Mouse (Mus musculus): ENCODE results near the gene A530064D06Rik. TPM values are rescaled to one million over a fixed set of nuclear protein-coding genes. Genes with fewer than 3 reads are reported as not detected.

Gene A530064D06Rik
- polyA plus RNA-seq, 1 experiment from 2014 or later, result not detected

- H3K36me3 ChIP-seq (ENCODE audit: control insufficient read depth, insufficient read depth, low read length), result no peaks in the 10 kb centered on the region
- H3K4me3 ChIP-seq (ENCODE audit: low read depth, low read length), result peak overlapping the region; percentile 16
- no peak overlapping the region for H3K9ac ChIP-seq (ENCODE audit: low read depth, low read length)
- peaks cover 38% of the 10 kb centered on the region for H3K27me3 ChIP-seq (ENCODE audit: control insufficient read depth, insufficient read depth, low read length)
- ATAC-seq (replicated peaks; ENCODE audit: insufficient number of reproducible peaks, low FRiP score, low TSS enrichment), result 0 out of 2 replicates have a peak, but pooled peaks have one; percentile 39
- H3K4me2 ChIP-seq, result peak overlapping the region; percentile 45
- no peaks in the 10 kb centered on the region for H3K9me3 ChIP-seq (replicated peaks; ENCODE audit: control insufficient read depth, low read length)
- whole genome bisulfite sequencing (ENCODE audit: insufficient replicate concordance), result 13% methylated on average over 20 of the region's 21 CpGs
- no peak overlapping the region for H3K27ac ChIP-seq (ENCODE audit: low read depth, low read length)
- peaks cover 29% of the 10 kb centered on the region for H3K4me1 ChIP-seq (ENCODE audit: control insufficient read depth, insufficient read depth, low read length)
Observed at GRCm38 (mm10) chr17:48100441-48101417, 66.3 kb downstream of the A530064D06Rik start.

- no peak for ATAC-seq (replicated peaks; ENCODE audit: insufficient number of reproducible peaks, low FRiP score, low TSS enrichment)
- peak overlapping the region; percentile 87; the same call in 1 of the 2 replicates for H3K4me2 ChIP-seq
Observed at GRCm38 (mm10) chr17:48099312-48099711, 67.8 kb downstream of the A530064D06Rik start.

More at GRCm38 (mm10) chr17:48099312-48099711, 67.8 kb downstream of the A530064D06Rik start:
- H3K36me3 ChIP-seq (ENCODE audit: control insufficient read depth, insufficient read depth, low read length), result no peaks in the 10 kb centered on the region
- no peaks in the 10 kb centered on the region for H3K9me3 ChIP-seq (replicated peaks; ENCODE audit: control insufficient read depth, low read length)
- H3K4me3 ChIP-seq (ENCODE audit: low read depth, low read length), result no peak overlapping the region
- peaks cover 34% of the 10 kb centered on the region for H3K4me1 ChIP-seq (ENCODE audit: control insufficient read depth, insufficient read depth, low read length)
- no peak overlapping the region for H3K9ac ChIP-seq (ENCODE audit: low read depth, low read length)
- H3K27ac ChIP-seq (ENCODE audit: low read depth, low read length), result no peak overlapping the region
- peaks cover 52% of the 10 kb centered on the region for H3K27me3 ChIP-seq (ENCODE audit: control insufficient read depth, insufficient read depth, low read length)
- 9% methylated on average over 11 of the region's 11 CpGs for WGBS (ENCODE audit: insufficient replicate concordance)

Other genes starting within 250 kb of the A530064D06Rik start
- gene Foxp4, start 242.6 kb downstream of the A530064D06Rik start, polyA plus RNA-seq (2014; fragmentation: Nextera tagmentation; extraction: Ambion mirVana), result 15.6 and 21.1 TPM in 2 replicates
- not detected in 2 replicates for gene 1700122O11Rik, start 129.0 kb downstream of the A530064D06Rik start, polyA plus RNA-seq (2014; fragmentation: Nextera tagmentation; extraction: Ambion mirVana)
- not detected in 2 replicates for gene 1700067P10Rik, start 78.0 kb downstream of the A530064D06Rik start, polyA plus RNA-seq (2014; fragmentation: Nextera tagmentation; extraction: Ambion mirVana)
- gene 9830107B12Rik, start 21.0 kb downstream of the A530064D06Rik start, polyA plus RNA-seq (2014; fragmentation: Nextera tagmentation; extraction: Ambion mirVana), result not detected in 2 replicates
- gene Trem1, start 65.5 kb upstream of the A530064D06Rik start, polyA plus RNA-seq (2014; fragmentation: Nextera tagmentation; extraction: Ambion mirVana), result 0.13 and 0.20 TPM in 2 replicates
- gene Trem3, start 80.5 kb upstream of the A530064D06Rik start, polyA plus RNA-seq (2014; fragmentation: Nextera tagmentation; extraction: Ambion mirVana), result not detected in 2 replicates
- 0.69 and 0.79 TPM in 2 replicates for gene Treml4, start 97.0 kb upstream of the A530064D06Rik start, polyA plus RNA-seq (2014; fragmentation: Nextera tagmentation; extraction: Ambion mirVana)
- 0.66 and 0.79 TPM in 2 replicates for gene Treml2, start 132.2 kb upstream of the A530064D06Rik start, polyA plus RNA-seq (2014; fragmentation: Nextera tagmentation; extraction: Ambion mirVana)
- gene B430306N03Rik, start 148.9 kb upstream of the A530064D06Rik start, polyA plus RNA-seq (2014; fragmentation: Nextera tagmentation; extraction: Ambion mirVana), result 0.30 TPM in 1 of 2 replicates, not detected in the other
- 1.1 and 1.5 TPM in 2 replicates for gene Trem2, start 179.1 kb upstream of the A530064D06Rik start, polyA plus RNA-seq (2014; fragmentation: Nextera tagmentation; extraction: Ambion mirVana)
- 4.3 and 5.0 TPM in 2 replicates for gene Treml1, start 192.6 kb upstream of the A530064D06Rik start, polyA plus RNA-seq (2014; fragmentation: Nextera tagmentation; extraction: Ambion mirVana)
- gene Nfya, start 242.6 kb upstream of the A530064D06Rik start, polyA plus RNA-seq (2014; fragmentation: Nextera tagmentation; extraction: Ambion mirVana), result 16.9 and 19.6 TPM in 2 replicates
- 47.4 and 48.0 TPM in 2 replicates for gene Oard1, start 242.7 kb upstream of the A530064D06Rik start, polyA plus RNA-seq (2014; fragmentation: Nextera tagmentation; extraction: Ambion mirVana)

Data from heart, embryonic 11.5 days (tissue).